8 mouse cellular contexts compared by ENCODE assay signal in genomic region chr17:83954291-83955057, GRCm38 (mm10).
DNase-seq lines count a peak whose midpoint lies in the region; ATAC-seq and TF ChIP-seq lines count a peak whose summit lies in the region.

No protein-coding gene starts in this region.

- 12% methylated on average over 16 of the region's 16 CpGs for WGBS in embryonic facial prominence, embryonic 13.5 days
- 30% methylated on average over 16 of the region's 16 CpGs for WGBS in heart, adult 2 months
- WGBS in limb, embryonic 12.5 days: 24% methylated on average over 16 of the region's 16 CpGs
- 6% methylated on average over 16 of the region's 16 CpGs for WGBS in midbrain, embryonic 16.5 days

- H3K4me1 ChIP-seq in embryonic facial prominence, embryonic 13.5 days: peaks cover 80% of the 10 kb centered on the region
- H3K4me1 ChIP-seq in heart, adult 2 months (ENCODE audit: control insufficient read depth, insufficient read depth, low read length): peaks cover 44% of the 10 kb centered on the region
- H3K4me1 ChIP-seq in limb, embryonic 12.5 days (replicated peaks): peaks cover 80% of the 10 kb centered on the region
- H3K4me1 ChIP-seq in midbrain, embryonic 16.5 days (ENCODE audit: control insufficient read depth, insufficient read depth, low read length): peaks cover 14% of the 10 kb centered on the region; the same call in 1 of the 2 replicates

- no peaks in the 10 kb centered on the region for H3K36me3 ChIP-seq in embryonic facial prominence, embryonic 13.5 days
- H3K36me3 ChIP-seq in heart, adult 2 months (ENCODE audit: control insufficient read depth, insufficient read depth, low read length): no peaks in the 10 kb centered on the region
- no peaks in the 10 kb centered on the region for H3K36me3 ChIP-seq in limb, embryonic 12.5 days
- H3K36me3 ChIP-seq in midbrain, embryonic 16.5 days (ENCODE audit: control insufficient read depth, insufficient read depth, low read length): no peaks in the 10 kb centered on the region

- H3K4me2 ChIP-seq in embryonic facial prominence, embryonic 13.5 days: no peak overlapping the region
- no peak overlapping the region for H3K4me2 ChIP-seq in limb, embryonic 12.5 days
- H3K4me2 ChIP-seq in midbrain, embryonic 16.5 days (ENCODE audit: low read length): no peak overlapping the region

- peak; percentile 77 for TF ChIP-seq EP300 in heart, adult 2 months (IDR thresholded peaks at IDR 0.05; ENCODE audit: insufficient read depth, low read depth, low read length)

- DNase-seq in ZHBTc4 (ENCODE audit: low read depth, low spot score): peak; percentile 85
- peak; percentile 79 to 86 for DNase-seq in heart, adult 2 months
- DNase-seq in kidney, adult 18-20 months: peak; percentile 84
- DNase-seq in spleen, postnatal 4 days (ENCODE audit: low spot score in 2 of 2): no peak
- DNase-seq in cerebellum, adult 9-11 months: no peak

- H3K9ac ChIP-seq in embryonic facial prominence, embryonic 13.5 days: peak overlapping the region; percentile 59
- H3K9ac ChIP-seq in heart, adult 2 months (ENCODE audit: low read depth, low read length): peak overlapping the region; percentile 56
- peak overlapping the region; percentile 48; the same call in 1 of the 2 replicates for H3K9ac ChIP-seq in limb, embryonic 12.5 days (replicated peaks)
- no peak overlapping the region; the same call in 1 of the 2 replicates for H3K9ac ChIP-seq in midbrain, embryonic 16.5 days (ENCODE audit: low read depth, low read length)

- H3K27me3 ChIP-seq in embryonic facial prominence, embryonic 13.5 days: no peaks in the 10 kb centered on the region
- no peaks in the 10 kb centered on the region for H3K27me3 ChIP-seq in heart, adult 2 months (ENCODE audit: control insufficient read depth, insufficient read depth, low read length)
- H3K27me3 ChIP-seq in limb, embryonic 12.5 days: no peaks in the 10 kb centered on the region
- H3K27me3 ChIP-seq in midbrain, embryonic 16.5 days (ENCODE audit: control insufficient read depth, insufficient read depth, low read depth, low read length): no peaks in the 10 kb centered on the region

- ATAC-seq in embryonic facial prominence, embryonic 13.5 days (ENCODE audit: insufficient number of reproducible peaks, insufficient read depth, low FRiP score, low TSS enrichment, low read depth): 0 out of 2 replicates have a peak, but pooled peaks have one; percentile 33
- ATAC-seq in limb, embryonic 12.5 days (ENCODE audit: insufficient number of reproducible peaks, insufficient read depth, low FRiP score, low TSS enrichment, low read depth): 0 out of 2 replicates have a peak, but pooled peaks have one; percentile 30
- ATAC-seq in midbrain, embryonic 16.5 days: peak; percentile 88

- TF ChIP-seq POLR2A in heart, adult 2 months (IDR thresholded peaks at IDR 0.05; ENCODE audit: insufficient read depth, low read depth, low read length): peak; percentile 76

- TF ChIP-seq CTCF in heart, adult 2 months (IDR thresholded peaks at IDR 0.05): peak; percentile 32

- H3K4me3 ChIP-seq in embryonic facial prominence, embryonic 13.5 days: no peak overlapping the region
- peak overlapping the region; percentile 27; the same call in 1 of the 2 replicates for H3K4me3 ChIP-seq in heart, adult 2 months
- no peak overlapping the region for H3K4me3 ChIP-seq in limb, embryonic 12.5 days (replicated peaks)
- H3K4me3 ChIP-seq in midbrain, embryonic 16.5 days (ENCODE audit: low read depth, low read length): no peak overlapping the region

- intact Hi-C loops in heart, adult 2 months (cut with DNase I): no loop called here

- H3K79me2 ChIP-seq in heart, adult 2 months (replicated peaks; ENCODE audit: control insufficient read depth, insufficient read depth, low read length): no peaks in the 10 kb centered on the region

- H3K9me3 ChIP-seq in embryonic facial prominence, embryonic 13.5 days: no peaks in the 10 kb centered on the region
- H3K9me3 ChIP-seq in limb, embryonic 12.5 days: no peaks in the 10 kb centered on the region
- no peaks in the 10 kb centered on the region for H3K9me3 ChIP-seq in midbrain, embryonic 16.5 days (replicated peaks; ENCODE audit: control insufficient read depth, low read length, poor library complexity, severe bottlenecking)

- peak overlapping the region; percentile 95 for H3K27ac ChIP-seq in embryonic facial prominence, embryonic 13.5 days
- H3K27ac ChIP-seq in heart, adult 2 months: peak overlapping the region; percentile 97
- peak overlapping the region; percentile 96 for H3K27ac ChIP-seq in limb, embryonic 12.5 days
- H3K27ac ChIP-seq in midbrain, embryonic 16.5 days (ENCODE audit: low read length): peak overlapping the region; percentile 53

Comparison
In these comparisons a context has a peak if more than half of its experiments do, and no peak if none do; other contexts are left out.
1. DNase-seq: peak in ZHBTc4 (single experiment), heart, adult 2 months (2 of 2) and kidney, adult 18-20 months (single experiment); none in spleen, postnatal 4 days (0 of 2) and cerebellum, adult 9-11 months (single experiment).
2. ATAC-seq: peak in every context shown above with its lines; median percentile 88 in midbrain, embryonic 16.5 days; 33 in embryonic facial prominence, embryonic 13.5 days; 30 in limb, embryonic 12.5 days.
3. Peak in every context shown above with its lines, with median percentiles within 50 percentile points of each other: H3K27ac ChIP-seq.